Mouse (Mus musculus): ENCODE results near the gene Smg1. TPM values are rescaled to one million over a fixed set of nuclear protein-coding genes. Genes with fewer than 3 reads are reported as not detected.
"Not testable (repeated sequence)": the region's sequence is repeated elsewhere in the genome, so short reads cannot be mapped to it uniquely, and the experiment has no call there.

Gene Smg1
- total and polyA plus RNA-seq, 3 experiments, result 16.1 to 35.0 (median 29.2) TPM

GRCm38 (mm10) chr7:118179782-118180181 is 63.7 kb downstream of the Smg1 start:
- peaks cover 0 to 11% of the 10 kb centered on the region in 2 experiments; a peak in 2 of 4 replicates for H3K4me1 ChIP-seq (ENCODE audit: control insufficient read depth in 1 of 2, insufficient read depth in 2 of 2)
- no peaks in the 10 kb centered on the region for H3K27me3 ChIP-seq (replicated peaks)
- H3K36me3 ChIP-seq (replicated peaks in 1 of 2; ENCODE audit: control insufficient read depth in 1 of 2, insufficient read depth in 1 of 2, low read length in 1 of 2), result peaks cover 44 to 78% of the 10 kb centered on the region in 2 experiments
- TF ChIP-seq RCOR1 (conservative IDR thresholded peaks at IDR 0.05; ENCODE audit: low read depth, low read length) (no peak), ZKSCAN1 (IDR thresholded peaks at IDR 0.05; ENCODE audit: borderline replicate concordance, low read depth, low read length) (no peak)
- DNase-seq (ENCODE audit: extremely low read depth), result no peak
- H3K4me3 ChIP-seq (replicated peaks in 1 of 3; ENCODE audit: low read depth in 2 of 3, low read length in 2 of 3, poor library complexity in 1 of 3), result no peak overlapping the region
- no peak overlapping the region for H3K9ac ChIP-seq (ENCODE audit: insufficient read depth, low read depth)
- H3K9me3 ChIP-seq (replicated peaks; ENCODE audit: low read length), result no peaks in the 10 kb centered on the region
- no peak overlapping the region for H3K27ac ChIP-seq (ENCODE audit: insufficient read depth, low read depth)
- in situ Hi-C loops (cut with MboI; ENCODE audit: low pct_ligation_motif_present, low pct_unique_long_range_greater_than_20kb, low sequenced_read_pairs), result no loop called here
- H3K79me2 ChIP-seq (replicated peaks; ENCODE audit: control insufficient read depth, extremely low read depth, insufficient read depth, poor library complexity, severe bottlenecking), result no peaks in the 10 kb centered on the region
- no peak overlapping the region for H3K4me2 ChIP-seq (ENCODE audit: insufficient read depth, low read depth, poor library complexity, severe bottlenecking)
- dilution Hi-C loops (cut with MboI; ENCODE audit: extremely low pct_ligation_motif_present, extremely low pct_unique_long_range_greater_than_20kb, low sequenced_read_pairs), result no loop called here

- peaks cover 0 to 11% of the 10 kb centered on the region in 2 experiments; a peak in 2 of 4 replicates for H3K4me1 ChIP-seq (ENCODE audit: control insufficient read depth in 1 of 2, insufficient read depth in 2 of 2)
- no peak for DNase-seq (ENCODE audit: extremely low read depth)
- no peak overlapping the region for H3K27ac ChIP-seq (ENCODE audit: insufficient read depth, low read depth)
- H3K79me2 ChIP-seq (replicated peaks; ENCODE audit: control insufficient read depth, extremely low read depth, insufficient read depth, poor library complexity, severe bottlenecking), result no peaks in the 10 kb centered on the region
- H3K36me3 ChIP-seq (replicated peaks in 1 of 2; ENCODE audit: control insufficient read depth in 1 of 2, insufficient read depth in 1 of 2, low read length in 1 of 2), result peaks cover 43 to 81% of the 10 kb centered on the region in 2 experiments
- H3K4me2 ChIP-seq (ENCODE audit: insufficient read depth, low read depth, poor library complexity, severe bottlenecking), result no peak overlapping the region
- H3K9me3 ChIP-seq (replicated peaks; ENCODE audit: low read length), result no peaks in the 10 kb centered on the region
- in situ Hi-C loops (cut with MboI; ENCODE audit: low pct_ligation_motif_present, low pct_unique_long_range_greater_than_20kb, low sequenced_read_pairs), result no loop called here
- dilution Hi-C loops (cut with MboI; ENCODE audit: extremely low pct_ligation_motif_present, extremely low pct_unique_long_range_greater_than_20kb, low sequenced_read_pairs), result no loop called here
- H3K27me3 ChIP-seq (replicated peaks), result no peaks in the 10 kb centered on the region
- no peak overlapping the region for H3K9ac ChIP-seq (ENCODE audit: insufficient read depth, low read depth)
- H3K4me3 ChIP-seq (replicated peaks in 1 of 3; ENCODE audit: low read depth in 2 of 3, low read length in 2 of 3, poor library complexity in 1 of 3), result no peak overlapping the region
- TF ChIP-seq UBTF (IDR thresholded peaks at IDR 0.05; ENCODE audit: low read depth, low read length) (no peak), CHD2 (IDR thresholded peaks at IDR 0.05; ENCODE audit: low read length) (no peak), NELFE (IDR thresholded peaks at IDR 0.05; ENCODE audit: low read depth, low read length) (no peak), CHD1 (IDR thresholded peaks at IDR 0.05; ENCODE audit: low read depth, low read length) (no peak), POLR2A (IDR thresholded peaks at IDR 0.05; ENCODE audit: low read depth, low read length) (no peak), CTCF (conservative IDR thresholded peaks at IDR 0.05 in 1 of 2, IDR thresholded peaks at IDR 0.05 in 1 of 2; ENCODE audit: low read depth in 2 of 2, low read length in 2 of 2) (no peak), RAD21 (IDR thresholded peaks at IDR 0.05; ENCODE audit: low read depth, low read length) (no peak), ZNF384 (IDR thresholded peaks at IDR 0.05; ENCODE audit: low read depth, low read length) (no peak), KAT2A (IDR thresholded peaks at IDR 0.05; ENCODE audit: insufficient replicate concordance, low read length) (no peak), JUN (IDR thresholded peaks at IDR 0.05; ENCODE audit: insufficient read depth, low read depth, low read length) (no peak), IRF4 (IDR thresholded peaks at IDR 0.05; ENCODE audit: low read depth, low read length) (no peak), MAX (IDR thresholded peaks at IDR 0.05; ENCODE audit: low read length) (no peak), ELF1 (IDR thresholded peaks at IDR 0.05; ENCODE audit: low read depth, low read length) (no peak), SMC3 (IDR thresholded peaks at IDR 0.05; ENCODE audit: low read depth, low read length) (no peak), MYC (IDR thresholded peaks at IDR 0.05; ENCODE audit: low read depth, low read length) (no peak)
Observed at GRCm38 (mm10) chr7:118175821-118176355, 67.6 kb downstream of the Smg1 start.

- H3K4me3 ChIP-seq (replicated peaks in 1 of 3; ENCODE audit: low read depth in 2 of 3, low read length in 2 of 3, poor library complexity in 1 of 3); H3K4me1 ChIP-seq (ENCODE audit: control insufficient read depth in 1 of 2, insufficient read depth in 2 of 2); dilution Hi-C loops (cut with MboI; ENCODE audit: extremely low pct_ligation_motif_present, extremely low pct_unique_long_range_greater_than_20kb, low sequenced_read_pairs); H3K9me3 ChIP-seq (replicated peaks; ENCODE audit: low read length); in situ Hi-C loops (cut with MboI; ENCODE audit: low pct_ligation_motif_present, low pct_unique_long_range_greater_than_20kb, low sequenced_read_pairs); DNase-seq (ENCODE audit: extremely low read depth); H3K4me2 ChIP-seq (ENCODE audit: insufficient read depth, low read depth, poor library complexity, severe bottlenecking); H3K27ac ChIP-seq (ENCODE audit: insufficient read depth, low read depth); H3K27me3 ChIP-seq (replicated peaks); H3K79me2 ChIP-seq (replicated peaks; ENCODE audit: control insufficient read depth, extremely low read depth, insufficient read depth, poor library complexity, severe bottlenecking); H3K9ac ChIP-seq (ENCODE audit: insufficient read depth, low read depth): not testable (repeated sequence)
- H3K36me3 ChIP-seq (replicated peaks in 1 of 2; ENCODE audit: control insufficient read depth in 1 of 2, insufficient read depth in 1 of 2, low read length in 1 of 2), result peaks cover 51 to 88% of the 10 kb centered on the region in 2 experiments
Observed at GRCm38 (mm10) chr7:118170125-118170524, 73.3 kb downstream of the Smg1 start.
